Mouse (Mus musculus): Measurements from ENCODE around the gene Stac. TPM values are rescaled to one million over a fixed set of nuclear protein-coding genes. Genes with fewer than 3 reads are reported as not detected.

Stac gene
- polyA plus RNA-seq, 1 experiment from 2014 or later = 1.7 TPM

- no peaks in the 10 kb centered on the region for H3K9me3 ChIP-seq (ENCODE audit: control insufficient read depth)
- no peak for TF ChIP-seq CTCF (IDR thresholded peaks at IDR 0.05; ENCODE audit: low read depth)
- H3K4me2 ChIP-seq (replicated peaks; ENCODE audit: low read depth) = 0 out of 2 replicates have a peak overlapping the region, but pooled peaks have one; percentile 9
- no peaks in the 10 kb centered on the region for H3K4me1 ChIP-seq (replicated peaks; ENCODE audit: control insufficient read depth, insufficient read depth, low read length)
- H3K27me3 ChIP-seq (replicated peaks; ENCODE audit: control insufficient read depth, insufficient read depth, low read length) = no peaks in the 10 kb centered on the region
- WGBS = 62% methylated on average over 19 of the region's 19 CpGs
- H3K27ac ChIP-seq (ENCODE audit: low read depth, low read length) = no peak overlapping the region
- no peaks in the 10 kb centered on the region for H3K36me3 ChIP-seq (ENCODE audit: control insufficient read depth, insufficient read depth)
- H3K9ac ChIP-seq (ENCODE audit: low read depth, low read length) = no peak overlapping the region
- no peak for ATAC-seq
- no peak overlapping the region for H3K4me3 ChIP-seq (ENCODE audit: low read depth, low read length)
Observed at GRCm38 (mm10) chr9:111562217-111562988, 127.7 kb downstream of the Stac start.

GRCm38 (mm10) chr9:111556699-111557098, 133.4 kb downstream of the Stac start:
- no peaks in the 10 kb centered on the region for H3K27me3 ChIP-seq (replicated peaks; ENCODE audit: control insufficient read depth, insufficient read depth, low read length)
- no peak overlapping the region for H3K27ac ChIP-seq (ENCODE audit: low read depth, low read length)
- H3K9ac ChIP-seq (ENCODE audit: low read depth, low read length) = no peak overlapping the region
- H3K9me3 ChIP-seq (ENCODE audit: control insufficient read depth) = no peaks in the 10 kb centered on the region
- ATAC-seq = no peak
- TF ChIP-seq CTCF (IDR thresholded peaks at IDR 0.05; ENCODE audit: low read depth) = no peak
- H3K4me3 ChIP-seq (ENCODE audit: low read depth, low read length) = no peak overlapping the region
- H3K4me1 ChIP-seq (replicated peaks; ENCODE audit: control insufficient read depth, insufficient read depth, low read length) = no peaks in the 10 kb centered on the region
- 76% methylated on average over 3 of the region's 3 CpGs for WGBS
- no peak overlapping the region for H3K4me2 ChIP-seq (replicated peaks; ENCODE audit: low read depth)
- H3K36me3 ChIP-seq (ENCODE audit: control insufficient read depth, insufficient read depth) = no peaks in the 10 kb centered on the region

DNA sequence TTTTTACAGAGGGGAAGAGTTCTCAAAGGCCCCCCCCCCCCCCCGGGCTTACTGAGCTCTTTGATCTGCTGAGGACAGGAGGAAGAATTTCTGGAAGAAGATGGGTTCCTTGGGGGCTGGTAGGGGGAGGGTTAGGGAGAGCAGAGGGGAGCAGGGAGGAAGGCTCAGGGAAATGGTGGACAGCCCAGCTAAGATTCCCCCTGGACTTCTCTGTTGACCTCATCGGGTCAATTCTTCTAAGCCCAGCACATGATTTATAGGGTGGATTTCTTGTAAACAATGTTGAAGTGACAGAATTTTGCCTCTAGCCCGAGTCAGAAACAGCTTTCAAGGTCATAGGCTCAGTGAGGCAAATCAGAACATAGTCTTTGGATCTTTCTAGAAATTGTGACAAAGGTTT, 137.3 kb downstream of the Stac start:
- H3K4me2 ChIP-seq (replicated peaks; ENCODE audit: low read depth) = no peak overlapping the region
- H3K4me3 ChIP-seq (ENCODE audit: low read depth, low read length) = no peak overlapping the region
- no peak overlapping the region for H3K9ac ChIP-seq (ENCODE audit: low read depth, low read length)
- no peaks in the 10 kb centered on the region for H3K27me3 ChIP-seq (replicated peaks; ENCODE audit: control insufficient read depth, insufficient read depth, low read length)
- H3K36me3 ChIP-seq (ENCODE audit: control insufficient read depth, insufficient read depth) = no peaks in the 10 kb centered on the region
- WGBS = 21% methylated on average over 3 of the region's 3 CpGs
- no peak for TF ChIP-seq CTCF (IDR thresholded peaks at IDR 0.05; ENCODE audit: low read depth)
- H3K4me1 ChIP-seq (replicated peaks; ENCODE audit: control insufficient read depth, insufficient read depth, low read length) = no peaks in the 10 kb centered on the region
- no peak overlapping the region for H3K27ac ChIP-seq (ENCODE audit: low read depth, low read length)
- no peaks in the 10 kb centered on the region for H3K9me3 ChIP-seq (ENCODE audit: control insufficient read depth)
- no peak for ATAC-seq

DNA sequence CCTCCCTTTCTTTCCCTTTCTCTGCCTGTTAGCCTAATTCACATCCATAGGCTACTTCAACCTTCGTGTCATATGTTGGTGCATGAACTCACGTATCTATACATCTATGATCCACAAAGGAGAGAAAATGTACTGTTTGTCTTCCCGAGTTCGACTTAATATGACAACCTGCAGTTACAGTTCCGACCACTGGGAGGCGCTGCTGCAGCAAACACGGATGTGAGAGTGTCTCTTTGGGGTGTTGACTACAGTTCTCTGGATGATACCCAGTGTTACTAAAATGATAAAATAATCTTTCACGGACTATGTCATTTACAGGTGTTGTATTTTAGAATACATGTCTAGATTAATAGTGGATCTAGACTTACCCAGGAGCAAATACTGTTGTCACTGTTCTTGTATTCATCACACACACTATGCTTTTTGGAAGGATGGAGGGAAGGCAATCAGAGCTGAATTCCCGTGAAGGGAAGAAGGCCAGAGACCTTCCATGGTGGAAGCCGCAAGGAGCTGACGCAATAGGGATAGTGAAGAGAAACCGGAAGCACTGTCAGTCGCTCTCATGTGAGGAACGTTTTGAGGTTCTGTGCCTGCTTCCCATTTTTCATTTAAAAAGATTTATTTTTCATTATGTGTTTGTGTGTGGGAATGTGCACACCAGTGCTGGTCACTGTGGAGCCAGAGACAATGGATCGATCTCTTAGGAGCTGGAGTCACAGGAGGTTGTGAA, 138.5 kb downstream of the Stac start:
- 60% methylated on average over 15 of the region's 15 CpGs for WGBS

DNA sequence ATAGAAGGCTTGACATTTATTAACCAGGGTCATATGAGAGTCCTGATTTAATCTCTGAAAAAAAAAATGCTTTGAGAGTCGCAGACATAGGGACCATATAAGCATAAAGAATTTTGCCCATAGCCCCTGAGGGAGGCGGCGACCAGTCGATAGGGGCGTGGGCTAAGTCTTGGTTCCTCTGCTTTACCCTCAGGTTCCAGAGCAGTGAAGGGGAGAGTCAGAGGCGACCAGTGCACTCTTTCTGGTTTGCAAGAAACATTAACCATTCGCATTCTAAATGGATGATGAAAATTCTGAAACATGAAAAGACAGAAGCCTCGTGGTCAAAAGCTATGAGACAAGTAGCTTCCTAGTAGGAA, 139.2 kb downstream of the Stac start:
- Histone ChIP-seq H3K36me3 (ENCODE audit: control insufficient read depth, insufficient read depth) (no peaks in the 10 kb centered on the region), H3K9me3 (ENCODE audit: control insufficient read depth) (no peaks in the 10 kb centered on the region), H3K27me3 (replicated peaks; ENCODE audit: control insufficient read depth, insufficient read depth, low read length) (no peaks in the 10 kb centered on the region), H3K9ac (ENCODE audit: low read depth, low read length) (no peak overlapping the region), H3K4me1 (replicated peaks; ENCODE audit: control insufficient read depth, insufficient read depth, low read length) (no peaks in the 10 kb centered on the region), H3K27ac (ENCODE audit: low read depth, low read length) (no peak overlapping the region), H3K4me2 (replicated peaks; ENCODE audit: low read depth) (peak overlapping the region; percentile 41), H3K4me3 (ENCODE audit: low read depth, low read length) (no peak overlapping the region)
- no peak for ATAC-seq
- TF ChIP-seq CTCF (IDR thresholded peaks at IDR 0.05; ENCODE audit: low read depth) = no peak
- WGBS = 38% methylated on average over 8 of the region's 8 CpGs

More for the DNA sequence above, 138.5 kb downstream of the Stac start:
- Histone ChIP-seq H3K4me3 (ENCODE audit: low read depth, low read length) (no peak overlapping the region), H3K4me1 (replicated peaks; ENCODE audit: control insufficient read depth, insufficient read depth, low read length) (no peaks in the 10 kb centered on the region), H3K27me3 (replicated peaks; ENCODE audit: control insufficient read depth, insufficient read depth, low read length) (no peaks in the 10 kb centered on the region), H3K27ac (ENCODE audit: low read depth, low read length) (no peak overlapping the region), H3K9ac (ENCODE audit: low read depth, low read length) (no peak overlapping the region), H3K4me2 (replicated peaks; ENCODE audit: low read depth) (no peak overlapping the region), H3K36me3 (ENCODE audit: control insufficient read depth, insufficient read depth) (no peaks in the 10 kb centered on the region), H3K9me3 (ENCODE audit: control insufficient read depth) (no peaks in the 10 kb centered on the region)
- peak; percentile 86 for TF ChIP-seq CTCF (IDR thresholded peaks at IDR 0.05; ENCODE audit: low read depth)
- ATAC-seq = no peak

GRCm38 (mm10) chr9:111550281-111550962, 139.7 kb downstream of the Stac start:
- no peak for TF ChIP-seq CTCF (IDR thresholded peaks at IDR 0.05; ENCODE audit: low read depth)
- no peak overlapping the region for H3K9ac ChIP-seq (ENCODE audit: low read depth, low read length)
- no peaks in the 10 kb centered on the region for H3K27me3 ChIP-seq (replicated peaks; ENCODE audit: control insufficient read depth, insufficient read depth, low read length)
- 46% methylated on average over 21 of the region's 21 CpGs for WGBS
- H3K27ac ChIP-seq (ENCODE audit: low read depth, low read length) = no peak overlapping the region
- peak overlapping the region; percentile 41 for H3K4me2 ChIP-seq (replicated peaks; ENCODE audit: low read depth)
- ATAC-seq = no peak
- no peaks in the 10 kb centered on the region for H3K4me1 ChIP-seq (replicated peaks; ENCODE audit: control insufficient read depth, insufficient read depth, low read length)
- no peaks in the 10 kb centered on the region for H3K9me3 ChIP-seq (ENCODE audit: control insufficient read depth)
- H3K4me3 ChIP-seq (ENCODE audit: low read depth, low read length) = no peak overlapping the region
- no peaks in the 10 kb centered on the region for H3K36me3 ChIP-seq (ENCODE audit: control insufficient read depth, insufficient read depth)
